Mouse (Mus musculus) naive thymus-derived CD4-positive, alpha-beta T cell, adult 2 months (primary cell): Measurements from ENCODE around the gene Unkl.

Experiments
- DNase-seq: peaks from one replicate; pipeline ENCODE4 v3.0.0-alpha.2; 2011; ENCODE audit warnings: low read depth

Unkl gene

DNA sequence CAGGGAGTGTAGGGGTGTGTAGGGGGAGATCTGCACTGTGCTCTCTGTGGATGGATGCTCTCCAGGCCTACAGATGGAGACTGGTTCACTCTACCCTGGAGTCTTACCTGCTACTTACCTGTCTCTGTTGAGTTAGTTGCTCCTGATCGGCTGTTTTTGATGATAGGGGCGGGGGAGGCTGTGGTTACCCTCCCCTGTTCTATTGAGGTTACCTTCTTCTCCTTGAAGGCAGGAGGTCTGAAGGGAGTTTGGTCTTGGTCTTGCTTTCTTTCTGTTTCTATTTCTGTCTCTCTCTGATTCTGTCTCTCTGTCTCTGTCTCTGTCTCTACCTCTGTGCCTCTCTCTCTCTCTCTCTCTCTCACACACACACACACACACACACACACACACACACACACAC, 66.9 kb downstream of the Unkl start:
- DNase-seq = peak; percentile 61

GRCm38 (mm10) chr17:25256140-25256754, 68.0 kb downstream of the Unkl start, which contains the start of gene Baiap3:
Gene Baiap3, minus strand, starts transcription at chr17:25256364.
- DNase-seq = peak; percentile 42

DNA sequence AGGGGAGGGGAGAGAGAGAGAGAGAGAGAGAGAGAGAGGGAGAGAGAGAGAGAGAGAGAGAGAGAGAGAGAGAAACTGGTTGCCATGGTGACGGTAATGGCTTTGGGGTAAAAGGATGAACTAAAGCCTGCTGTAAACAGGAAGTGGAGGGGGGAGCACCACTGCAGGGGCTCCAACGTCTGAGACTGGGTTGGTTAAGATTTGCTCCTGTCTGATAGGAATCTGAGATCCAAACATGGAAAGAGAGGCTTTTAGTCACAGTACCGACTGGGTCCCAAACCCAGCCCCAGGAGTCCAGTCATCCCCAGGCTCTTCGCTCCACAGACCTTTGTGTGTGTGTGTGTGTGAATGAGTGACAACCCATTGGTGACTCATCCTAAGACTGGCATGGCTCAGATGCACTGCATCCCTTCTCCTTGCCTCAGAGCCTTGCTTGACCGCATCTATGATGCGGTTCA, 69.6 kb downstream of the Unkl start:
- peak; percentile 75 for DNase-seq

- DNase-seq = no peak
Observed at GRCm38 (mm10) chr17:25264453-25264852, 76.3 kb downstream of the Unkl start.

DNA sequence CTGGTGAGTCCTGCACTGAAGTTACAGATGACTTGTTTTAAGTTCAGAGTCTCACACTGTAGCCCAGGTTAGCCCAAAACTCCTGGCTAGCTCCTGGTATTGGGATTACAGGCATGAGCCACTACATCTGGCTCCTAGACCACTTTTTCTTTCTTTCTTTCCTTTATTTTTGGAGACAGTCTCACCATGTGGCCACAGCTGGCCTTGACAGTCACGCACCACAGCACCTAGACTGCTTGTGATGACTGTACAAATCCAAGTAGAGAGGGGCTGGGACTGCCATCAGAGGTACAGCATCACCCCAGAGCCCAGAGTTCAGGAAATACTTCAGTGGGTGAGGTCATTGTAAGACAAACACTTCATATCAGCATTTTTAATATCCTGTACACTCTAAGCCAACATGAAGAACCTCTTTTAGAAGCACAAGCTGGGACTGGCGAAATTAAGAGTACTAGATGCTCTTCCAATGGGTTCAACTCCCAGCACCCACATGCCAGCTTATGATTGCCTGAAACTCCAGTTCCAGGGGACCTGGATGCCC, 82.7 kb downstream of the Unkl start:
- DNase-seq = no peak

- no peak for DNase-seq
Observed at GRCm38 (mm10) chr17:25272326-25272725, 84.1 kb downstream of the Unkl start.

- no peak for DNase-seq
Observed at GRCm38 (mm10) chr17:25272951-25273705, 84.9 kb downstream of the Unkl start.

DNA sequence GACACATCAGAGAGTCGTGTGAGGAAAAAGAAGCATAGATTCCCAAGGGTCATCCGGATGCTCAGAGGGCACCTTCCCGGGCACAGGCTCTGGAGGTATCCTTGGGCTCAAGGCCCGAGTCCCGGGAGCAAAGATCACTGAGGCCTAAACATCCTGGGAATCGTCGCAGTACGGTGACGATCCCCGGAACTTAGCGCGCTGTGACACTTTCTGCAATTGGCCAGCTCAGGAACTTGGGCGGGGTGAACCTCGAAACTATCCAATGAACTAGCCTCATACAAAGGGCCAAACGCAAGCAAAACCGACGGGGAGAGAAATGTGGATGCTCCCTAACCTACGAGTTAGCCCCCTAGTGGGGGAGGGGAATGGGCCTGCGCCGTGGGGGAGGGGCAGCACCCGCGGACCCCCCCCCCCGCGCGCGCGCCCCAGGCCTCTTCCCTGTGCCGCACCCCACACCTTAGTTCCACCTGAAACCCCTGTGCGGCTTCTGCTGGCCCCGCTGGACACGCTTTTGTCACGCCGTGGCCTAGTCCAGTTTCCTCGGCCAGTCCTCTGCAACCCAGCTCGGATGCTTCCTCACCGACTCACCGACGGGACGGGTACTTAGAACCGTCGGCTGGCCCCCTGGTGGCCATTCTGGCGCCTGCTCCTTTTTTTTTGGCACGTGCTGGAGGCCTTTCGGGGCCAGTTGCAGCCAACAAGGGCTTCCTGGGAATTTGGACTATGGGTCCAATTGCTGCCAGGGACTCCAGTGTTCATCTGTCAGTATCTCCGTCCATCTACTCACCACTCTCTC, 85.7 kb downstream of the Unkl start:
- DNase-seq = peak; percentile 100

- no peak for DNase-seq
Observed at GRCm38 (mm10) chr17:25274571-25275346, 86.6 kb downstream of the Unkl start, which contains the start of gene Ube2i. Gene Ube2i, minus strand, starts transcription at chr17:25274622.

DNA sequence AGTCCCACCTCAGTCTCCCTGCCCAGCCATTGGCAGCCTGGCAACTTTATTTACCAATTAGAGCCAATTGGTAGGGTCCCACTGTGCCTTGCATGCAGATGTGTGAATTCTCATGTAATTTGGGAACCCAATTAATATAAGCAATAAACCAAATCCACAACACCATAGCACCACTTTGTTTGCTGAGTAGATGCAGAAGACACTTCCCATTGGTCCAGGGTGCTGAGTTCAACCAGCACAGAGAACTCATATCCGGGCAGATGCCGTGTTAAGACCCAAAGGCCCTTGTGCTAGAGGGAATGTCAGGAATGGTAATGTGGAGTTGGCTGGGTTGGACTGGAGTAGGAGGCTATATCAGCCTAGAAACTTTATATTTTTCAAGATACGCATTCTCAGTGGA, 87.6 kb downstream of the Unkl start:
- no peak for DNase-seq

- DNase-seq = peak; percentile 42
Observed at GRCm38 (mm10) chr17:25282133-25282532, 93.9 kb downstream of the Unkl start.
